Mouse (Mus musculus) testis, adult 2 months (tissue): ENCODE data around the gene Cx3cl1.

Experiments used
- CTCF ChIP-seq: fragments of 200-500 bp; IDR thresholded peaks from 2 replicates; pipeline ENCODE4 v1.5.1; 2012; ENCODE audit warnings: low read depth, mild to moderate bottlenecking, inconsistent platforms, low read length, moderate library complexity; ENCODE audit not compliant: control insufficient read depth, insufficient read depth, insufficient replicate concordance
- POLR2A ChIP-seq: fragments of 200-500 bp; IDR thresholded peaks from 2 replicates; pipeline ENCODE4 v1.6.1; 2012; ENCODE audit warnings: low read depth, mild to moderate bottlenecking, inconsistent platforms, low read length, moderate library complexity; ENCODE audit not compliant: control insufficient read depth

- TF ChIP-seq CTCF (no peak), POLR2A (no peak)
Observed at GRCm38 (mm10) chr8:94749942-94750341, 21.9 kb upstream of the Cx3cl1 start.
